Mouse (Mus musculus) hindbrain, embryonic 13.5 days (tissue): Measurements from ENCODE around the gene Tacr1. TPM values are rescaled to one million over a fixed set of nuclear protein-coding genes. Genes with fewer than 3 reads are reported as not detected.

Experiments
- ATAC-seq: fragments of 200-750 bp; cut with Nextera tagmentation; 2 replicates; pipeline ENCODE4 v1.8.0; 2017; ENCODE audit warnings: moderate TSS enrichment; ENCODE audit not compliant: low FRiP score
- H3K27ac ChIP-seq: fragments of 300-500 bp; sonication (generic); 2 replicates; pipeline ENCODE4 v1.5.1; 2015; ENCODE audit warnings: inconsistent platforms, mild to moderate bottlenecking, moderate library complexity
- H3K27me3 ChIP-seq: fragments of 300-500 bp; sonication (generic); 2 replicates; pipeline ENCODE4 v1.6.1; 2015; ENCODE audit warnings: mild to moderate bottlenecking, inconsistent platforms
- H3K36me3 ChIP-seq: fragments of 300-500 bp; sonication (generic); 2 replicates; pipeline ENCODE4 v1.6.1; 2015; ENCODE audit warnings: mild to moderate bottlenecking, inconsistent platforms
- H3K4me1 ChIP-seq: fragments of 300-500 bp; sonication (generic); replicated peaks from 2 replicates; pipeline ENCODE4 v1.6.1; 2015; ENCODE audit warnings: inconsistent platforms
- H3K4me2 ChIP-seq: fragments of 300-500 bp; sonication (generic); 2 replicates; pipeline ENCODE4 v1.6.1; 2015; ENCODE audit warnings: inconsistent platforms, mild to moderate bottlenecking, moderate library complexity
- H3K4me3 ChIP-seq: fragments of 300-500 bp; sonication (generic); 2 replicates; pipeline ENCODE4 v1.5.1; 2015; ENCODE audit warnings: mild to moderate bottlenecking, inconsistent platforms
- H3K9ac ChIP-seq: fragments of 300-500 bp; sonication (generic); 2 replicates; pipeline ENCODE4 v1.6.1; 2015; ENCODE audit warnings: mild to moderate bottlenecking, inconsistent platforms
- H3K9me3 ChIP-seq: fragments of 300-500 bp; sonication (generic); 2 replicates; pipeline ENCODE4 v1.6.1; 2016; ENCODE audit warnings: inconsistent platforms
- WGBS: fragments of 180-500 bp; shearing (Covaris S2); methylation state at CpG from one replicate; pipeline ENCODE4 v1.1.7; 2015; 5-methylcytosine and 5-hydroxymethylcytosine counted together
- polyA plus RNA-seq: library from polyadenylated mRNA; unstranded; fragments of >200 nt; fragmentation: Nextera tagmentation; extraction: Ambion mirVana; gene quantifications from 2 replicates; pipeline ENCODE4 v1.2.1, GENCODE M21; 2015

Tacr1 gene
- polyA plus RNA-seq, 1 experiment from 2014 or later, result 3.1 TPM

GRCm38 (mm10) chr6:82457163-82457763, 55.1 kb downstream of the Tacr1 start:
- Histone ChIP-seq H3K27me3 (no peaks in the 10 kb centered on the region), H3K4me3 (no peak overlapping the region), H3K4me2 (no peak overlapping the region), H3K9ac (no peak overlapping the region), H3K4me1 (peaks cover 16% of the 10 kb centered on the region), H3K27ac (no peak overlapping the region), H3K9me3 (no peaks in the 10 kb centered on the region), H3K36me3 (no peaks in the 10 kb centered on the region)
- ATAC-seq, result no peak
- 85% methylated on average over 7 of the region's 7 CpGs for WGBS

GRCm38 (mm10) chr6:82458762-82459389, 56.7 kb downstream of the Tacr1 start:
- ATAC-seq, result peak; percentile 85

GRCm38 (mm10) chr6:82463171-82463570, 61.0 kb downstream of the Tacr1 start:
- H3K36me3 ChIP-seq, result no peaks in the 10 kb centered on the region
- H3K4me3 ChIP-seq, result no peak overlapping the region
- H3K27me3 ChIP-seq, result no peaks in the 10 kb centered on the region
- H3K9me3 ChIP-seq, result no peaks in the 10 kb centered on the region
- H3K4me2 ChIP-seq, result no peak overlapping the region
- no peak for ATAC-seq
- peaks cover 11% of the 10 kb centered on the region for H3K4me1 ChIP-seq
- no peak overlapping the region for H3K27ac ChIP-seq
- H3K9ac ChIP-seq, result no peak overlapping the region
- WGBS, result 86% methylated on average over 4 of the region's 4 CpGs

More at GRCm38 (mm10) chr6:82458762-82459389, 56.7 kb downstream of the Tacr1 start:
- no peak overlapping the region for H3K27ac ChIP-seq
- peaks cover 12% of the 10 kb centered on the region for H3K4me1 ChIP-seq
- no peak overlapping the region for H3K4me2 ChIP-seq
- no peaks in the 10 kb centered on the region for H3K27me3 ChIP-seq
- H3K9ac ChIP-seq, result no peak overlapping the region
- WGBS, result 42% methylated on average over 15 of the region's 15 CpGs
- H3K36me3 ChIP-seq, result no peaks in the 10 kb centered on the region
- H3K9me3 ChIP-seq, result no peaks in the 10 kb centered on the region
- H3K4me3 ChIP-seq, result no peak overlapping the region

GRCm38 (mm10) chr6:82474477-82474876, 72.3 kb downstream of the Tacr1 start:
- WGBS, result 75% methylated on average over 6 of the region's 6 CpGs
- Histone ChIP-seq H3K36me3 (no peaks in the 10 kb centered on the region), H3K27me3 (no peaks in the 10 kb centered on the region), H3K27ac (no peak overlapping the region), H3K4me2 (no peak overlapping the region), H3K9ac (no peak overlapping the region), H3K4me3 (no peak overlapping the region), H3K4me1 (no peaks in the 10 kb centered on the region), H3K9me3 (no peaks in the 10 kb centered on the region)
- no peak for ATAC-seq

- 90% methylated on average over 1 of the region's 1 CpGs for WGBS
- Histone ChIP-seq H3K27ac (no peak overlapping the region), H3K9me3 (no peaks in the 10 kb centered on the region), H3K4me3 (no peak overlapping the region), H3K4me1 (peaks cover 5% of the 10 kb centered on the region), H3K36me3 (no peaks in the 10 kb centered on the region), H3K4me2 (no peak overlapping the region), H3K9ac (no peak overlapping the region), H3K27me3 (no peaks in the 10 kb centered on the region)
- no peak for ATAC-seq
These were observed 81.7 kb downstream of the Tacr1 start for GRCm38 (mm10) chr6:82483842-82484241.

GRCm38 (mm10) chr6:82494481-82494880, 92.3 kb downstream of the Tacr1 start:
- Histone ChIP-seq H3K4me1 (no peaks in the 10 kb centered on the region), H3K27ac (no peak overlapping the region), H3K4me2 (no peak overlapping the region), H3K9ac (no peak overlapping the region), H3K9me3 (no peaks in the 10 kb centered on the region), H3K4me3 (no peak overlapping the region), H3K27me3 (no peaks in the 10 kb centered on the region), H3K36me3 (no peaks in the 10 kb centered on the region)
- no peak for ATAC-seq
- 82% methylated on average over 6 of the region's 6 CpGs for WGBS

- no peak for ATAC-seq
- H3K36me3 ChIP-seq, result no peaks in the 10 kb centered on the region
- 79% methylated on average over 7 of the region's 7 CpGs for WGBS
- H3K4me1 ChIP-seq, result no peaks in the 10 kb centered on the region
- no peak overlapping the region for H3K4me2 ChIP-seq
- no peak overlapping the region for H3K9ac ChIP-seq
- H3K27me3 ChIP-seq, result no peaks in the 10 kb centered on the region
- H3K4me3 ChIP-seq, result no peak overlapping the region
- no peak overlapping the region for H3K27ac ChIP-seq
- no peaks in the 10 kb centered on the region for H3K9me3 ChIP-seq
These were observed 108.8 kb downstream of the Tacr1 start for GRCm38 (mm10) chr6:82510843-82511416.

- Histone ChIP-seq H3K4me3 (no peak overlapping the region), H3K9ac (no peak overlapping the region), H3K36me3 (no peaks in the 10 kb centered on the region), H3K4me1 (no peaks in the 10 kb centered on the region), H3K4me2 (no peak overlapping the region), H3K9me3 (no peaks in the 10 kb centered on the region), H3K27me3 (no peaks in the 10 kb centered on the region), H3K27ac (no peak overlapping the region)
- WGBS, result 77% methylated on average over 3 of the region's 3 CpGs
- no peak for ATAC-seq
These were observed 117.5 kb downstream of the Tacr1 start for GRCm38 (mm10) chr6:82519626-82520025.

- H3K4me3 ChIP-seq, result no peak overlapping the region
- 89% methylated on average over 5 of the region's 5 CpGs for WGBS
- no peak overlapping the region for H3K9ac ChIP-seq
- H3K9me3 ChIP-seq, result no peaks in the 10 kb centered on the region
- H3K27me3 ChIP-seq, result no peaks in the 10 kb centered on the region
- no peak overlapping the region for H3K4me2 ChIP-seq
- H3K27ac ChIP-seq, result no peak overlapping the region
- H3K36me3 ChIP-seq, result no peaks in the 10 kb centered on the region
- no peak for ATAC-seq
- H3K4me1 ChIP-seq, result peaks cover 7% of the 10 kb centered on the region
These were observed 120.4 kb downstream of the Tacr1 start for GRCm38 (mm10) chr6:82522567-82522966.

- H3K27ac ChIP-seq, result no peak overlapping the region
- H3K27me3 ChIP-seq, result no peaks in the 10 kb centered on the region
- peaks cover 7% of the 10 kb centered on the region for H3K4me1 ChIP-seq
- no peak overlapping the region for H3K9ac ChIP-seq
- no peak overlapping the region for H3K4me3 ChIP-seq
- no peak for ATAC-seq
- no peak overlapping the region for H3K4me2 ChIP-seq
- 35% methylated on average over 3 of the region's 3 CpGs for WGBS
- no peaks in the 10 kb centered on the region for H3K9me3 ChIP-seq
- no peaks in the 10 kb centered on the region for H3K36me3 ChIP-seq
These were observed 123.2 kb downstream of the Tacr1 start for GRCm38 (mm10) chr6:82525107-82525867.

GRCm38 (mm10) chr6:82528631-82529030, 126.5 kb downstream of the Tacr1 start:
- peaks cover 7% of the 10 kb centered on the region for H3K4me1 ChIP-seq
- no peaks in the 10 kb centered on the region for H3K36me3 ChIP-seq
- WGBS, result 72% methylated on average over 2 of the region's 2 CpGs
- no peak overlapping the region for H3K9ac ChIP-seq
- no peak for ATAC-seq
- no peaks in the 10 kb centered on the region for H3K27me3 ChIP-seq
- H3K27ac ChIP-seq, result no peak overlapping the region
- H3K4me3 ChIP-seq, result no peak overlapping the region
- H3K9me3 ChIP-seq, result no peaks in the 10 kb centered on the region
- no peak overlapping the region for H3K4me2 ChIP-seq

GRCm38 (mm10) chr6:82536641-82537040, 134.5 kb downstream of the Tacr1 start:
- H3K4me2 ChIP-seq, result no peak overlapping the region
- no peak overlapping the region for H3K9ac ChIP-seq
- no peak for ATAC-seq
- H3K4me1 ChIP-seq, result peaks cover 8% of the 10 kb centered on the region
- H3K27ac ChIP-seq, result no peak overlapping the region
- 50% methylated on average over 8 of the region's 8 CpGs for WGBS
- H3K4me3 ChIP-seq, result no peak overlapping the region
- H3K27me3 ChIP-seq, result no peaks in the 10 kb centered on the region
- no peaks in the 10 kb centered on the region for H3K9me3 ChIP-seq
- H3K36me3 ChIP-seq, result no peaks in the 10 kb centered on the region
